Mouse (Mus musculus): ENCODE results near the gene Tmem100. TPM values are rescaled to one million over a fixed set of nuclear protein-coding genes. Genes with fewer than 3 reads are reported as not detected.

Gene Tmem100
- 2.3 and 2.7 TPM in 2 replicates for polyA plus RNA-seq (2015; fragmentation: Nextera tagmentation; extraction: Ambion mirVana)

GRCm38 (mm10) chr11:90029841-90030398, at the start of gene Tmem100:
TSS of gene Tmem100 (plus strand) at chr11:90030348.

GRCm38 (mm10) chr11:90002231-90002986, 27.7 kb upstream of the Tmem100 start, which contains the start of gene Pctp:
TSS of gene Pctp (minus strand) at chr11:90002894.

Other genes starting within 250 kb of the Tmem100 start
- gene Pctp, start 27.5 kb upstream of the Tmem100 start, polyA plus RNA-seq (2015; fragmentation: Nextera tagmentation; extraction: Ambion mirVana), result 6.4 and 7.6 TPM in 2 replicates
- gene Gm45716, start 157.3 kb downstream of the Tmem100 start, polyA plus RNA-seq (2015; fragmentation: Nextera tagmentation; extraction: Ambion mirVana), result 6.5 and 7.9 TPM in 2 replicates
- 11.9 and 12.9 TPM in 2 replicates for gene Mmd, start 219.1 kb downstream of the Tmem100 start, polyA plus RNA-seq (2015; fragmentation: Nextera tagmentation; extraction: Ambion mirVana)

All from spleen, postnatal 0 days (tissue).